Mouse (Mus musculus) brain, embryonic 14.5 days (tissue): Measurements from ENCODE around the gene Hsf4. TPM values are rescaled to one million over a fixed set of nuclear protein-coding genes. Genes with fewer than 3 reads are reported as not detected.

Experiments
- DNase-seq: peaks from one replicate; pipeline ENCODE4 v3.0.0-alpha.2; 2011; ENCODE audit warnings: low read depth
- CTCF ChIP-seq: fragments of 200-500 bp; IDR thresholded peaks from 2 replicates; pipeline ENCODE4 v1.5.1; 2012; ENCODE audit warnings: inconsistent platforms, mild to moderate bottlenecking, moderate library complexity, borderline replicate concordance; ENCODE audit not compliant: insufficient read depth, insufficient read length; ENCODE audit errors: extremely low read depth
- POLR2A ChIP-seq: fragments of 200-500 bp; IDR thresholded peaks from 2 replicates; pipeline ENCODE4 v1.6.1; 2012; ENCODE audit warnings: mild to moderate bottlenecking, inconsistent platforms, borderline replicate concordance; ENCODE audit not compliant: poor library complexity, insufficient read depth, insufficient read length, severe bottlenecking; ENCODE audit errors: extremely low read depth
- polyA plus RNA-seq: library from polyadenylated mRNA; depleted of rRNA; stranded (reverse); fragments of >200 nt; gene quantifications from 2 replicates; pipeline ENCODE4 v1.2.3, GENCODE M21; 2012

The Hsf4 gene
- polyA plus RNA-seq, 1 experiment, result 0.60 TPM

DNA sequence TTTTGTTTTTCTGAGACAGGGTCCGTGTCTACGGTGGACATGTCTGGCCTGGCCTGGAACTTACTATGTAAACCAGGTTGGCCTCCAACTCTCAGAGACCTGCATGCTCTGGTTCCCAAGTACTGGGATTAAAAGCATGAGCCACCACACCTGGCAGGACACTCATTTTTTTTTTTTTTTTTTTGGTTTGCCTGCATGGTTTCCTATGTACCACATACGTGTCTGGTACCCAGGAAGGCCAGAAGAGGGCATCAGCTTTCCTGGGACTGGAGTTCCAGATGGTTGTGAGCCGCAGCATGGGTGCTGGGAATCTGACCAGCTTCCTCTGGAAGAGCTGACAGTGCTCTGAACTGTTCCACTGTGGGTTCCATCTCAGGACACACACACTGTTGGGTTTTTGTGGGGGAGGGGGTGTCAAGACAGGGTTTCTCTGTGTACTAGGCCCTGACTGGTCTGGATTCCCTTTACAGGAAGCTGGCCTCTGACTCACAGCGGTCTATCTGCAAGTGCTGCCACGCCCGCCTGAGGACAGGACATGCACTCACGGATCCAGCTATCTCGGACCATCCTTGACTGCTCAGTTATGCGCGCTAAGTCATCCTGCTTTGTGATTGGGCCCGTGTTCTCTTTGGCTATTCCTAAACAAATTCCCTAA is 8.1 kb upstream of the Hsf4 start:
- DNase-seq, result no peak
- TF ChIP-seq POLR2A (no peak), CTCF (no peak)

- no peak for DNase-seq
These were observed 6.2 kb upstream of the Hsf4 start for GRCm38 (mm10) chr8:105263244-105263912.

DNA sequence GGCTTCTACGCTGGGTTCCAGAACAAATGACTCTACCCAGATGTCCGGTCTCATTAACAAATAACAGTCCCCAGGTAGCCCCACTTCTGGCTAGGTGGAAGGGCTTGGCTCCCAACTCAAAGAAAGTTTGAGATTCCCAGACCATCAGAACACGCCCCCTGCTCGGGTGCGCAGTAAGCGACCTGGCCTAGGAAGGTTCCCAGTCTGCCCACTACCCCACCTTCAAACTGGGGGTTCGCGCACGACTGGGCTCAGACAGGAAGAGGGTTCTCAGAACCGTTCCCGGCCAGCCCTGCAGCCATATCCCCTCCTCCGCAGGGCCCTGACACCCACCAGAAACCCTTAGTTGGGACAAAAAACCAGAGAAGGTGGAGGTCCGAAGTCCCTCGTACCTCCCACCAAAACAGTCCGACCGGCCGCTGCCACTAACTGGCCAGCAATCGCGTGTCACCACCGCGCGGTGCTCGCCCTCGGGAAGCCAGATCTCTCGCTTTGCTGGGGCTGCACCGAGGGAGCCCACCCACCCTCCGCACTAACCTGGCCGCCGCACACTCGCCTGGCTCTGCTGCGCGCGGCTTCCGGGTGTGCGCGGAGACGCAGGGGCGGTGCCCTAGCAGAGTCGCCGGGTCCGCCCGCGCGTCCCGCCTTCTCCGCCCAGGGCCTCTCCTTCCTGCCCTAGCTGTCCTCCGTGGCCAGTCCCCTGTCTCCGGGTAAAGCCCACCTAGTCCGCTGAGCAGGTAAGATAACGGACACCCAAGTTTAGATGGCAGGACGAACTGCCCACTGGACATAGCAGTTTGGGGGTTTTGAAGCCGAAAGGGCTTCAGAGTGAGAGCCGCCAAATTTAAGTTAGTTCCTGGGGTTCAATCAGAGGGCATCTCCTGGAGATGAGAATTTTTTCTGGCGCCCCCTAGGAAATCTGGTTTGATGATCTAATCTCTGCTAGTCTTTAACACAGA is 5.3 kb upstream of the Hsf4 start, which contains the start of the genes Tradd and Fbxl8:
Gene Tradd, minus strand, starts transcription at position 586 of the 959 bp plus-strand sequence.
Gene Fbxl8, plus strand, starts transcription at position 625 of the 959 bp plus-strand sequence.
- TF ChIP-seq POLR2A (no peak), CTCF (no peak)
- DNase-seq, result peak; percentile 58

More at GRCm38 (mm10) chr8:105263244-105263912, 6.2 kb upstream of the Hsf4 start:
- TF ChIP-seq POLR2A, result no peak
- TF ChIP-seq CTCF, result no peak

- no peak for DNase-seq
- no peak for TF ChIP-seq POLR2A
- TF ChIP-seq CTCF, result no peak
These were observed 4.5 kb upstream of the Hsf4 start for GRCm38 (mm10) chr8:105265128-105265527.

DNA sequence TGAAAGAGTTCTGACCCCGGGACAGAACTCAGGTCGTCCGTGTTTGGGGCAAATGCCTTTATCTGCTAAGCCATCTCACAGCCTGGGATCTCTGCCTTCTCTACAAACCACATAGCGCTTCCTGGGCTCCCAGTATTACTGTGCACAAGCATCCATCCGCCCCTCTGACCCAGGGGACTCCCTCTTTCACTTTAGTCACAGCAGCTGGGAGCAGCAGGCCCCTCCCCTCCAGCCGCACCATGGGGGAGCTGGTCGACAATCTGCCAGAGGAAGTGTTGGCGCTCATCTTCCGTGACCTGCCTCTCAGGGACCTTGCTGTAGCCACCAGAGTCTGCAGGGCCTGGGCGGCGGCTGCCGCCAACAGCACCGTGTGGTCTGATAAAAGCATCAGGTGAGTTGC is 2.8 kb upstream of the Hsf4 start:
- DNase-seq, result no peak
- no peak for TF ChIP-seq POLR2A
- TF ChIP-seq CTCF, result no peak

GRCm38 (mm10) chr8:105268342-105269074 is 1.1 kb upstream of the Hsf4 start:
- TF ChIP-seq POLR2A, result 0 out of 2 replicates have a peak, but pooled peaks have one; percentile 6
- no peak for TF ChIP-seq CTCF
- DNase-seq, result peak; percentile 96

DNA sequence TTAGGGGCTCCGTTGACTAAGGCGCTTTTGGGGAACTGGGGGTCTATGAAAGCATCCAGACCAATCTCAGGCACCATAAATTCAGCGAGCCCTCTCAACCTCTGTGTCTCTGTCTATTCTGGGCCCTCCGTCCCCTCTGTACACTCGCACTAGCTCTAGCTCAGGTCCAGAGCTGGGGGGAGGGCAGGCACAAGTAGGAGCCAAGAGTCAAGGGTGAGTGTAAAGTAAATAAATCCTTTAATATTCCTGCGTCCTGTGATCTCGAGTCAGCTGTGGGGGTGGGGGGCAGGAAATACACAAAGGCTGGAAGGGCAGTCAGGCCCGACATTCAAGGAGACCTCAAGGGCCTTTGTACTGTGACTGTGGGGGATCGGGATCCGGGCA is 534 bp upstream of the Hsf4 start:
- TF ChIP-seq POLR2A (no peak), CTCF (no peak)

DNA sequence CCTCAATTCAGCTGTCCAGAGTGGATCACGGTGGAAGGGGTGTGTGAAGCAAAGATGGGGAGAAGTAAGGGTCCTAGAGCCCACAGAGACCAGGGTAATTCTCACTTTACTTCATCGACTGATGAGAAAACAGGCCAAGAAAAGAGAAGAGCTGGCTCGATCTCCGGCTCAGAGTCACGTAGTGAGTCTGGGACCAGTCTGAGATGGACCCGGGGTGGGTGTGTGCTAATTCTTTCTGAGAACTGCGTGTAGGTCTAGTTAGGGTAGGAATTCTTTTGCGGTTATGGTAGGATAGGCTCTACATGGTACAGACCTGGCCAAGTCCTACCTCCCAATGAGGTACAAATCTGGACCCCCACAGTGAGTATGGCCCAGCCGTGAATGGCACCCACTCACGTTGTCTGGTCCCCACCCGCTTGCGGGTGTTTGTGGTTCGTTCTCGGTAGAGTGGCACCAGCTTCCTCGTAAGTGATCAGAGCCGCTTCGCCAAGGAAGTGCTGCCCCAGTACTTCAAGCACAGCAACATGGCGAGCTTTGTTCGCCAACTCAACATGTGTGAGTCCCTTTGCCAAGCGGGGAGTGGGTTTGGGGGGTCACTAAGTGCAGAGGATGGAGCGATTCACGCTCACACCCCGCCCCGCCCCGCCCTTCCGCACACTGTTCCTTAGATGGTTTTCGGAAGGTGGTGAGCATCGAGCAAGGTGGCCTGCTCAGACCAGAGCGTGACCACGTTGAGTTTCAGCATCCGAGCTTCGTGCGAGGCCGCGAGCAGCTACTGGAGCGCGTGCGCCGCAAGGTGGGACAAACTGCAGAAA is 707 bp downstream of the Hsf4 start:
- no peak for DNase-seq
- no peak for TF ChIP-seq CTCF
- no peak for TF ChIP-seq POLR2A

More for the DNA sequence above, 534 bp upstream of the Hsf4 start:
- no peak for DNase-seq

DNA sequence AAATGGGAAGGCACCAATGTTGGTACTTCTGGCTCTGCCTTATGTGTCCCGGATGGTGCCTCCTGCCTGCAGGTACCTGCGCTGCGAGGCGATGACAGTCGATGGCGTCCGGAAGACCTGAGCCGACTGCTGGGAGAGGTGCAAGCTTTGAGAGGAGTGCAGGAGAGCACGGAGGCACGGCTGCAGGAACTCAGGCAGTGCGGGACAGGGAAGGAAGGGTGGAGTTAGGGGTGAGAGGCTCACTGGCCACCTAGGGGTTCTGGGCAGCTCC is 1.2 kb downstream of the Hsf4 start:
- TF ChIP-seq CTCF (no peak), POLR2A (no peak)
- no peak for DNase-seq

DNA sequence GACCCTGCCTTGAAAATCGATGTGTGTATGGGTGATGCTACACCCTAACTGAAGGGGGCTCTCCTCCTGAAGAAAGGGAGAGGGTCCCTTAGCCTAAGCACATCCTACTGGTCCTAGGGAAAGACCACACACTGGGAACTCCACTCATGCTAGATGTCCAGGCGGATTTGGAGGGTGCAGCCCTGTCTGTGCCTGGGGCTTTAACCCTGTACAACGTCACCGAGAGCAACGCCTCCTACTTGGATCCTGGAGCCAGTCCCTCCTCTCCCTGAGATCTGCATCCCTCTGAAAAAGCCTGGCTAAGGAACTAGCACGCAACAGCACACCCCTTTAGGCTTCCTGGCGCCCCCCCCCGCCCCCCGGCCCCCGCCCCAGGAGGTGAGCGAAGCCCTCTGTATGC is 5.8 kb downstream of the Hsf4 start:
- DNase-seq, result no peak
- TF ChIP-seq CTCF, result no peak
- TF ChIP-seq POLR2A, result no peak

DNA sequence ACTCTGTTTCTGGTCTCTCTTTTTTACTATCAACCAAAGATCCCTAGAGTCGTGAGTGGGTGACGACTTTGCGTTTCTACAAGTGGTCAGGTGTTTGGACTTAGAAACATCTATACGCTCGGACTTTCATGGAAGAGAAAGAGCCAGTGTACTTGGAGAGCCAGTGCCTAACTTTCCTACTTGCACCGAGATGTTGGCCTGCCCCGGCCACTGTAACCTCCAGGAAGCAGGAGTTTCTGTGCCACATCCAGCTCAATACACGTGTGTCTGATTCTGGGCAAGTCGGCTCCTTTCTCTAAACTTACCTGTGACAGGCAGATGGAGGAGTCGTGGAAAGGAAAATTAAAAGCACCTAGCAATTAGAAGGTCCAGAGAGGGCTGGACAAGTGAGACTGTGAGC is 6.2 kb downstream of the Hsf4 start, which contains the start of gene Nol3:
Gene Nol3, plus strand, starts transcription at position 301 of the 400 bp plus-strand sequence.
- TF ChIP-seq CTCF (no peak), POLR2A (no peak)
- DNase-seq, result no peak

DNA sequence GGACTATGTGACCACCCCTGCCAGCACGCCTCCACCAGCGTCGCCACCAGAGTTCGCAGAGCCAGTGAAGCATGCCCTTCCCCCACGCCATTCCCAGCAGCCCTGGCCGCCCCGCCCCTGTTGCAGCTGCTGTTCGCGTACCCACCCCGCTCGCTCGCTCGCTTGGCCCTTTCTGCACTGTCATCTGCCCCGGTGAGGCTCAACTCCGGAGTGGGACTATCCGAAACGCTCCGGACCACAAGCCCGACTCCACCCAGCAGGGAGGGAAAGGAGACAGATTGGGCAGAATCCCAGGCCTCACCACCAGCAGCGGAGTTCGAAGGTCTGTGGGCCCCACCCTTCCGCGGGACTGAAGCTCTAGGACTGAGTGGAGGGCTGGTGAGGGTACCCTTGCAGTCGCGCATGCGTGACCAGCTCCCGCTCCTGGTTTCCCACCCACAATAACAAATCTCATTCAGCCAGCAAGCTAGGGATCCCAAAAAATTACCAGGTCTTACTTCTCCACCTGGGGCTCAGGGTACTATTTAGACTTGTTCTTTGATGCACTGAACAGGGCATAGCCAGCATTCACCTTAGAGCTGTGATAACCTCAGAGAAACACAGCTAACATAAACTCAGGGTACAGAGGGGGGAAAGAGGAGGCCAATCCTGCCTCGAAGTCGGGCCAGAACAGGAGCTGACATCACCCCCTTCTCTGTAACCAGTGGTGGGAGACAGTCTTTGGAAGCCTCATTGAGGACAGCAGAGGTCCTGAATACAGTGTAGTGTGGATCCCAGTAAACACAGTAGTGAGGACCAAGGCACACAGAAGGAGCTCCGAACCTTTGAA is 6.9 kb downstream of the Hsf4 start:
- TF ChIP-seq POLR2A, result no peak
- no peak for TF ChIP-seq CTCF
- DNase-seq, result peak; percentile 73
